Mouse (Mus musculus): ENCODE data around the gene Retnla. TPM values are rescaled to one million over a fixed set of nuclear protein-coding genes. Genes with fewer than 3 reads are reported as not detected.

Retnla gene
- polyA plus RNA-seq (2015; fragmentation: Nextera tagmentation; extraction: Ambion mirVana), result 0.19 TPM in 1 of 2 replicates, not detected in the other

DNA sequence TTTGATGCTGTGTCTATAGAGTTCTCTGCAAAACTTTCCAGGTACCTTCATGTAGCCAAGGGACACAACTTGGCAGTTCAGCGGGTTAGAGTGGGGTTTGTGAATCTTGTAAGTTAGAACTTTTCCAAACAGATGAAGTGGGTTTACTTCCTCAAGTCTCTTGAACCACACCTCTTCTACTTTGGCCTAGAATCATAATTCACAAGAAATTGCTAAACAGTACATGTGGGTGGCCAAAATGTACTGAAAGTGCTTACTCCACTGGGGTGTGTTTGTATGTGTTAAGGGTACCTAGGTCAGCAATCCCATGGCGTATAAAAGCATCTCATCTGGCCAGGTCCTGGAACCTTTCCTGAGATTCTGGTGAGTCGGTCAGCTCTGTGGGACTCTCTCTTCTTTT lies at the start of gene Retnla:
TSS of gene Retnla (plus strand) at position 286 of the 400 bp plus-strand sequence.
- Histone ChIP-seq H3K27me3 (ENCODE audit: insufficient read depth, low read length) (no peaks in the 10 kb centered on the region), H3K4me3 (ENCODE audit: low read depth, low read length) (no peak within 1 kb of the TSS), H3K4me2 (ENCODE audit: low read depth, low read length) (no peak within 1 kb of the TSS), H3K27ac (ENCODE audit: low read depth) (no peak within 1 kb of the TSS), H3K36me3 (replicated peaks; ENCODE audit: insufficient read depth, low read length) (no peaks in the 10 kb centered on the region), H3K9ac (replicated peaks) (no peak within 1 kb of the TSS), H3K9me3 (ENCODE audit: low read length) (no peaks in the 10 kb centered on the region), H3K4me1 (ENCODE audit: insufficient read depth) (no peaks in the 10 kb centered on the region)
- 71% methylated on average over 3 of the region's 3 CpGs for WGBS (ENCODE audit: insufficient replicate concordance)
- DNase-seq, result no peak
- no peak for ATAC-seq
- no peak for TF ChIP-seq EP300 (IDR thresholded peaks at IDR 0.05; ENCODE audit: low read depth)
- no peak for TF ChIP-seq CTCF (IDR thresholded peaks at IDR 0.05; ENCODE audit: low read depth)

DNA sequence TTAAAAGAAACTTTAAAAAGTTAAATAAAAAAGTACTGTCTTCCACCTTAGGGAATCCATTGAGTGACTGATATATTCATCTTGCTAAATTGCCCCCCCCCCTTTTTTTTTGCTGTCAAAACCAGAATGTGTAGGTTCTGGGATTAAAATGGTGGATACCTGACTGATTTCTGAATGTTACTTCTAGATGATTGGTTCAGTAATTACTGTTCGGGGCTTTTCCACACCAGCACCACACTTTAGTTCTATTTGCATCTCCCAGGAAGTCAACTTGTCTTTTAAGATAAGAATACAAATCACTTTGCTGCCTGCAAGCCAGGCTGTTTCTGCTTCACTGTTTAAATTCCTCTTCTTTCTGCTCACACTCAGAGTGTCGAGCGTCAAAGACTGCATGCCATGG lies 44.1 kb upstream of the Retnla start:
- Histone ChIP-seq H3K4me3 (ENCODE audit: low read depth, low read length) (no peak overlapping the region), H3K4me1 (ENCODE audit: insufficient read depth) (no peaks in the 10 kb centered on the region), H3K36me3 (replicated peaks; ENCODE audit: insufficient read depth, low read length) (no peaks in the 10 kb centered on the region), H3K4me2 (ENCODE audit: low read depth, low read length) (no peak overlapping the region), H3K9ac (replicated peaks) (no peak overlapping the region), H3K27me3 (ENCODE audit: insufficient read depth, low read length) (no peaks in the 10 kb centered on the region), H3K9me3 (ENCODE audit: low read length) (no peaks in the 10 kb centered on the region), H3K27ac (ENCODE audit: low read depth) (no peak overlapping the region)
- WGBS (ENCODE audit: insufficient replicate concordance), result 20% methylated on average over 3 of the region's 3 CpGs
- DNase-seq, result no peak
- TF ChIP-seq CTCF (IDR thresholded peaks at IDR 0.05; ENCODE audit: low read depth) (no peak), EP300 (IDR thresholded peaks at IDR 0.05; ENCODE audit: low read depth) (no peak)
- ATAC-seq, result no peak

- DNase-seq, result no peak
- 67% methylated on average over 3 of the region's 3 CpGs for WGBS (ENCODE audit: insufficient replicate concordance)
- Histone ChIP-seq H3K9ac (replicated peaks) (no peak overlapping the region), H3K4me2 (ENCODE audit: low read depth, low read length) (no peak overlapping the region), H3K4me3 (ENCODE audit: low read depth, low read length) (no peak overlapping the region), H3K27me3 (ENCODE audit: insufficient read depth, low read length) (no peaks in the 10 kb centered on the region), H3K4me1 (ENCODE audit: insufficient read depth) (no peaks in the 10 kb centered on the region), H3K36me3 (replicated peaks; ENCODE audit: insufficient read depth, low read length) (no peaks in the 10 kb centered on the region), H3K9me3 (ENCODE audit: low read length) (no peaks in the 10 kb centered on the region), H3K27ac (ENCODE audit: low read depth) (no peak overlapping the region)
- ATAC-seq, result no peak
- TF ChIP-seq CTCF (IDR thresholded peaks at IDR 0.05; ENCODE audit: low read depth), result no peak
- TF ChIP-seq EP300 (IDR thresholded peaks at IDR 0.05; ENCODE audit: low read depth), result peak; percentile 51; the same call in 1 of the 2 replicates
Observed at GRCm38 (mm10) chr16:48799470-48799869, 42.9 kb upstream of the Retnla start.

GRCm38 (mm10) chr16:48800906-48801305 lies 41.4 kb upstream of the Retnla start:
- Histone ChIP-seq H3K36me3 (replicated peaks; ENCODE audit: insufficient read depth, low read length) (no peaks in the 10 kb centered on the region), H3K4me3 (ENCODE audit: low read depth, low read length) (no peak overlapping the region), H3K9me3 (ENCODE audit: low read length) (no peaks in the 10 kb centered on the region), H3K27me3 (ENCODE audit: insufficient read depth, low read length) (no peaks in the 10 kb centered on the region), H3K27ac (ENCODE audit: low read depth) (no peak overlapping the region), H3K4me2 (ENCODE audit: low read depth, low read length) (no peak overlapping the region), H3K4me1 (ENCODE audit: insufficient read depth) (no peaks in the 10 kb centered on the region), H3K9ac (replicated peaks) (no peak overlapping the region)
- TF ChIP-seq CTCF (IDR thresholded peaks at IDR 0.05; ENCODE audit: low read depth), result no peak
- TF ChIP-seq EP300 (IDR thresholded peaks at IDR 0.05; ENCODE audit: low read depth), result no peak
- WGBS (ENCODE audit: insufficient replicate concordance), result 82% methylated on average over 2 of the region's 2 CpGs
- no peak for ATAC-seq
- DNase-seq, result no peak

GRCm38 (mm10) chr16:48805412-48805811 lies 36.9 kb upstream of the Retnla start:
- ATAC-seq (no peak), DNase-seq (no peak)
- H3K27ac ChIP-seq (ENCODE audit: low read depth), result no peak overlapping the region
- no peaks in the 10 kb centered on the region for H3K36me3 ChIP-seq (replicated peaks; ENCODE audit: insufficient read depth, low read length)
- no peaks in the 10 kb centered on the region for H3K9me3 ChIP-seq (ENCODE audit: low read length)
- H3K9ac ChIP-seq (replicated peaks), result no peak overlapping the region
- H3K4me2 ChIP-seq (ENCODE audit: low read depth, low read length), result no peak overlapping the region
- TF ChIP-seq CTCF (IDR thresholded peaks at IDR 0.05; ENCODE audit: low read depth) (no peak), EP300 (IDR thresholded peaks at IDR 0.05; ENCODE audit: low read depth) (no peak)
- WGBS (ENCODE audit: insufficient replicate concordance), result 59% methylated on average over 1 of the region's 1 CpGs
- H3K4me3 ChIP-seq (ENCODE audit: low read depth, low read length), result no peak overlapping the region
- no peaks in the 10 kb centered on the region for H3K4me1 ChIP-seq (ENCODE audit: insufficient read depth)
- H3K27me3 ChIP-seq (ENCODE audit: insufficient read depth, low read length), result no peaks in the 10 kb centered on the region

GRCm38 (mm10) chr16:48806521-48806920 lies 35.8 kb upstream of the Retnla start:
- no peak overlapping the region for H3K27ac ChIP-seq (ENCODE audit: low read depth)
- no peaks in the 10 kb centered on the region for H3K36me3 ChIP-seq (replicated peaks; ENCODE audit: insufficient read depth, low read length)
- WGBS (ENCODE audit: insufficient replicate concordance), result 41% methylated on average over 1 of the region's 1 CpGs
- no peak for TF ChIP-seq EP300 (IDR thresholded peaks at IDR 0.05; ENCODE audit: low read depth)
- TF ChIP-seq CTCF (IDR thresholded peaks at IDR 0.05; ENCODE audit: low read depth), result no peak
- no peak overlapping the region for H3K9ac ChIP-seq (replicated peaks)
- H3K27me3 ChIP-seq (ENCODE audit: insufficient read depth, low read length), result no peaks in the 10 kb centered on the region
- no peaks in the 10 kb centered on the region for H3K4me1 ChIP-seq (ENCODE audit: insufficient read depth)
- no peak for ATAC-seq
- H3K4me3 ChIP-seq (ENCODE audit: low read depth, low read length), result no peak overlapping the region
- no peak for DNase-seq
- H3K4me2 ChIP-seq (ENCODE audit: low read depth, low read length), result no peak overlapping the region
- no peaks in the 10 kb centered on the region for H3K9me3 ChIP-seq (ENCODE audit: low read length)

DNA sequence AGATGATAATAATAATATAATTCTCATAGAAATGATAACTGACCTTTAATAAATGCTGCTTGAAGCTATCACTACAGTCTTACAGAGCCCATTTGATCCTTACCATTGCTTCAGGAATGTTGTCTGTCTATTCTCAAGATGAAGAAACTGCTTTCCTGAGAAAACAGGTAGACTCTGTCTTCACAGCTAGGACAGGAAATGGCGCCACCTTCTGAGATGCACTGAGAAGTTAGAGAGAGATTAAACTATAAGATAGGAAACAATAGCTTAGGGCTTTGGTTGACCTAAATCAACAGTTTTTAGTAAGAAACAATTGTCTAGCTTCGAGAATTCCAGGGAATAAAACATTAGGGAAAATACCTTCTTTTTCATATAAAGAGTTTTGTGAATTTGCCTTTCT lies 33.0 kb upstream of the Retnla start:
- no peak for ATAC-seq
- H3K27ac ChIP-seq (ENCODE audit: low read depth), result no peak overlapping the region
- H3K9ac ChIP-seq (replicated peaks), result no peak overlapping the region
- DNase-seq, result no peak
- TF ChIP-seq EP300 (IDR thresholded peaks at IDR 0.05; ENCODE audit: low read depth) (no peak), CTCF (IDR thresholded peaks at IDR 0.05; ENCODE audit: low read depth) (peak; percentile 40)
- no peak overlapping the region for H3K4me3 ChIP-seq (ENCODE audit: low read depth, low read length)
- WGBS (ENCODE audit: insufficient replicate concordance), result 42% methylated on average over 2 of the region's 2 CpGs
- H3K36me3 ChIP-seq (replicated peaks; ENCODE audit: insufficient read depth, low read length), result no peaks in the 10 kb centered on the region
- no peaks in the 10 kb centered on the region for H3K4me1 ChIP-seq (ENCODE audit: insufficient read depth)
- H3K9me3 ChIP-seq (ENCODE audit: low read length), result no peaks in the 10 kb centered on the region
- H3K4me2 ChIP-seq (ENCODE audit: low read depth, low read length), result no peak overlapping the region
- no peaks in the 10 kb centered on the region for H3K27me3 ChIP-seq (ENCODE audit: insufficient read depth, low read length)

Data from liver, postnatal 0 days (tissue).